Mouse (Mus musculus): ENCODE measurements around the gene Olfr1199.

Gene Olfr1199

GRCm38 (mm10) chr2:88760369-88760768 is at the start of gene Olfr1199:
TSS of gene Olfr1199 (minus strand) at chr2:88760469.
- no peak for DNase-seq (ENCODE audit: low read depth in 1 of 2, low spot score in 2 of 2)

- DNase-seq (ENCODE audit: low read depth in 1 of 2, low spot score in 2 of 2), result no peak
Measured at GRCm38 (mm10) chr2:88792736-88793135, 32.5 kb upstream of the Olfr1199 start, which contains the start of gene Olfr1201. TSS of gene Olfr1201 (plus strand) at chr2:88793036.

- no peak for DNase-seq (ENCODE audit: low read depth in 1 of 2, low spot score in 2 of 2)
Measured at GRCm38 (mm10) chr2:88770388-88770787, 10.1 kb upstream of the Olfr1199 start, which contains the start of gene Olfr1200. TSS of gene Olfr1200 (minus strand) at chr2:88770488.

GRCm38 (mm10) chr2:88751270-88751669 is 9.0 kb downstream of the Olfr1199 start, which contains the start of gene Olfr1198:
TSS of gene Olfr1198 (minus strand) at chr2:88751370.
- no peak for DNase-seq (ENCODE audit: low read depth in 1 of 2, low spot score in 2 of 2)

- no peak for DNase-seq (ENCODE audit: low read depth in 1 of 2, low spot score in 2 of 2)
Measured at GRCm38 (mm10) chr2:88743379-88743778, 16.9 kb downstream of the Olfr1199 start.

GRCm38 (mm10) chr2:88732266-88732665 is 28.0 kb downstream of the Olfr1199 start, which contains the start of gene Olfr1197:
TSS of gene Olfr1197 (minus strand) at chr2:88732366.
- no peak for DNase-seq (ENCODE audit: low read depth in 1 of 2, low spot score in 2 of 2)

GRCm38 (mm10) chr2:88704497-88704896 is 55.8 kb downstream of the Olfr1199 start, which contains the start of gene Olfr1196:
TSS of gene Olfr1196 (minus strand) at chr2:88704597.
- no peak for DNase-seq (ENCODE audit: low read depth in 1 of 2, low spot score in 2 of 2)

Data from monocyte, adult 2 months (primary cell).